Mouse (Mus musculus) cerebellum, adult 11-12 months (tissue): ENCODE data around the gene Klhl20.
"Not testable (repeated sequence)": the region's sequence is repeated elsewhere in the genome, so short reads cannot be mapped to it uniquely, and the experiment has no call there.

ENCODE experiments used
- DNase-seq: peaks from one replicate; pipeline ENCODE4 v3.0.0; 2022

Gene Klhl20

GRCm38 (mm10) chr1:161130726-161131664, at the start of gene Klhl20:
Gene Klhl20 (minus strand): TSS chr1:161131511.
- peak; percentile 88 for DNase-seq

GRCm38 (mm10) chr1:161180674-161181073, 49.4 kb upstream of the Klhl20 start:
- peak; percentile 15 for DNase-seq

- peak; percentile 54 for DNase-seq
These were observed 39.3 kb upstream of the Klhl20 start for GRCm38 (mm10) chr1:161170651-161171050.

- no peak for DNase-seq
These were observed 29.0 kb upstream of the Klhl20 start for GRCm38 (mm10) chr1:161160266-161160665.

GRCm38 (mm10) chr1:161159214-161159613, 27.9 kb upstream of the Klhl20 start, which contains the start of gene Tex50:
Gene Tex50 (minus strand): TSS chr1:161159314.
- no peak for DNase-seq

GRCm38 (mm10) chr1:161156546-161156945, 25.2 kb upstream of the Klhl20 start:
- no peak for DNase-seq

- no peak for DNase-seq
These were observed 19.8 kb upstream of the Klhl20 start for GRCm38 (mm10) chr1:161151098-161151497.

- no peak for DNase-seq
These were observed 16.6 kb upstream of the Klhl20 start for GRCm38 (mm10) chr1:161147888-161148287.

- not testable (repeated sequence) for DNase-seq
These were observed 14.3 kb upstream of the Klhl20 start for GRCm38 (mm10) chr1:161145611-161146010.

GRCm38 (mm10) chr1:161143216-161143615, 11.9 kb upstream of the Klhl20 start:
- DNase-seq: no peak

GRCm38 (mm10) chr1:161142531-161143159, 11.3 kb upstream of the Klhl20 start, which contains the start of gene Ankrd45:
Gene Ankrd45 (plus strand): TSS chr1:161142691.
- DNase-seq: peak; percentile 11

GRCm38 (mm10) chr1:161140026-161140762, 8.9 kb upstream of the Klhl20 start:
- no peak for DNase-seq

GRCm38 (mm10) chr1:161139496-161139895, 8.2 kb upstream of the Klhl20 start:
- no peak for DNase-seq

GRCm38 (mm10) chr1:161126461-161126860, 4.8 kb downstream of the Klhl20 start:
- DNase-seq: no peak

- no peak for DNase-seq
These were observed 8.5 kb downstream of the Klhl20 start for GRCm38 (mm10) chr1:161122661-161123418.

GRCm38 (mm10) chr1:161114591-161114990, 16.7 kb downstream of the Klhl20 start:
- no peak for DNase-seq

GRCm38 (mm10) chr1:161109216-161109615, 22.1 kb downstream of the Klhl20 start:
- DNase-seq: no peak

- DNase-seq: no peak
These were observed 27.5 kb downstream of the Klhl20 start for GRCm38 (mm10) chr1:161103842-161104241.

GRCm38 (mm10) chr1:161099721-161100405, 31.4 kb downstream of the Klhl20 start:
- no peak for DNase-seq

GRCm38 (mm10) chr1:161077243-161077642, 54.1 kb downstream of the Klhl20 start:
- DNase-seq: no peak

- no peak for DNase-seq
These were observed 55.1 kb downstream of the Klhl20 start for GRCm38 (mm10) chr1:161076238-161076637.

GRCm38 (mm10) chr1:161071272-161071620, 60.1 kb downstream of the Klhl20 start:
- DNase-seq: no peak
